In genomic region chr5:108270415-108270814, GRCm38 (mm10) we compare ENCODE assay signal across 8 mouse cellular contexts. TPM values are rescaled to one million over a fixed set of nuclear protein-coding genes. Genes with fewer than 3 reads are reported as not detected.
DNase-seq lines count a peak whose midpoint lies in the region; ATAC-seq and TF ChIP-seq lines count a peak whose summit lies in the region.

No protein-coding gene starts in this region.

- H3K4me2 ChIP-seq in forebrain, embryonic 14.5 days (ENCODE audit: low read length): peak overlapping the region; percentile 97
- peak overlapping the region; percentile 89 for H3K4me2 ChIP-seq in liver, embryonic 13.5 days

- no peaks in the 10 kb centered on the region; the same call in 1 of the 2 replicates for H3K4me1 ChIP-seq in cerebellum, adult 2 months (ENCODE audit: control insufficient read depth, insufficient read depth, low read length)
- peaks cover 21% of the 10 kb centered on the region for H3K4me1 ChIP-seq in forebrain, embryonic 14.5 days (ENCODE audit: control insufficient read depth, insufficient read depth, low read length)
- H3K4me1 ChIP-seq in liver, embryonic 13.5 days (replicated peaks): peaks cover 63% of the 10 kb centered on the region

- H3K27me3 ChIP-seq in cerebellum, adult 2 months (ENCODE audit: control insufficient read depth, insufficient read depth, low read length): no peaks in the 10 kb centered on the region
- H3K27me3 ChIP-seq in forebrain, embryonic 14.5 days (replicated peaks; ENCODE audit: control insufficient read depth, insufficient read depth, low read length): no peaks in the 10 kb centered on the region
- H3K27me3 ChIP-seq in liver, embryonic 13.5 days: no peaks in the 10 kb centered on the region

- H3K36me3 ChIP-seq in forebrain, embryonic 14.5 days (ENCODE audit: control insufficient read depth, insufficient read depth, low read length): 0 out of 2 replicates have a peak, but pooled peaks cover 11% of the 10 kb centered on the region
- peaks cover 26% of the 10 kb centered on the region for H3K36me3 ChIP-seq in liver, embryonic 13.5 days

- ATAC-seq in forebrain, embryonic 14.5 days: no peak
- no peak for ATAC-seq in liver, embryonic 13.5 days (ENCODE audit: low read depth)

- TF ChIP-seq CTCF in cerebellum, adult 2 months (IDR thresholded peaks at IDR 0.05; ENCODE audit: borderline replicate concordance, insufficient read depth, low read depth, low read length): no peak

- WGBS in cerebellum, adult 2 months: 27% methylated on average over 9 of the region's 9 CpGs
- WGBS in forebrain, embryonic 14.5 days: 55% methylated on average over 9 of the region's 9 CpGs
- 7% methylated on average over 9 of the region's 9 CpGs for WGBS in liver, embryonic 13.5 days (ENCODE audit: insufficient replicate concordance)

- H3K4me3 ChIP-seq in cerebellum, adult 2 months (replicated peaks; ENCODE audit: insufficient read depth, low read depth, low read length): peak overlapping the region; percentile 91
- peak overlapping the region; percentile 89 for H3K4me3 ChIP-seq in forebrain, embryonic 14.5 days (ENCODE audit: low read depth, low read length)
- H3K4me3 ChIP-seq in liver, embryonic 13.5 days (replicated peaks): peak overlapping the region; percentile 91

- TF ChIP-seq POLR2A in cerebellum, adult 2 months (IDR thresholded peaks at IDR 0.05; ENCODE audit: borderline replicate concordance, insufficient read depth, low read length): no peak

- H3K9ac ChIP-seq in forebrain, embryonic 14.5 days (ENCODE audit: low read length): peak overlapping the region; percentile 95
- peak overlapping the region; percentile 99 for H3K9ac ChIP-seq in liver, embryonic 13.5 days

- H3K27ac ChIP-seq in cerebellum, adult 2 months (ENCODE audit: insufficient read depth, low read length): no peak overlapping the region
- H3K27ac ChIP-seq in forebrain, embryonic 14.5 days (ENCODE audit: low read depth, low read length): no peak overlapping the region
- H3K27ac ChIP-seq in liver, embryonic 13.5 days: peak overlapping the region; percentile 94

- H3K9me3 ChIP-seq in forebrain, embryonic 14.5 days (replicated peaks; ENCODE audit: control insufficient read depth, low read length): no peaks in the 10 kb centered on the region
- no peaks in the 10 kb centered on the region for H3K9me3 ChIP-seq in liver, embryonic 13.5 days (replicated peaks)

- no peak for DNase-seq in cerebellum, adult 2 months
- no peak for DNase-seq in cerebellum, postnatal 14 days
- DNase-seq in CD4-positive helper T cell, adult 2 months (ENCODE audit: low read depth, low spot score): peak; percentile 7
- no peak for DNase-seq in forebrain, embryonic 14.5 days (ENCODE audit: low spot score)
- DNase-seq in liver, embryonic 13.5 days: no peak
- DNase-seq in yolk sac, embryonic 10.5 days (ENCODE audit: low spot score): no peak
- no peak for DNase-seq in left cerebral cortex, adult 8-10 months (ENCODE audit: low spot score in 2 of 2)
- no peak for DNase-seq in layer of hippocampus, postnatal 25 days (ENCODE audit: extremely low spot score in 1 of 2, low spot score in 1 of 2)

RNA-seq across cellular contexts. Expression of gene Dr1, which starts 1.7 kb away (rescaled TPM):
- 25.7 and 27.3 TPM in 2 replicates for polyA plus RNA-seq in cerebellum, adult 2 months (2012; rRNA removed)
- polyA plus RNA-seq in forebrain, embryonic 14.5 days (2014; fragmentation: Nextera tagmentation; extraction: Ambion mirVana): 45.4 and 54.1 TPM in 2 replicates
- polyA plus RNA-seq in liver, embryonic 13.5 days (2015; fragmentation: Nextera tagmentation; extraction: Ambion mirVana): 30.2 and 39.9 TPM in 2 replicates
- total RNA-seq in left cerebral cortex, adult 8-10 months (2022): 10 to 100 TPM; 30.5 to 32.4 (median 31.0) TPM
- 10 to 100 TPM; 46.1 to 47.8 TPM for total RNA-seq in layer of hippocampus, postnatal 25 days (2021)

RNA-seq across cellular contexts. Expression of gene Pigg, which starts 42.0 kb away (rescaled TPM):
- polyA plus RNA-seq in cerebellum, adult 2 months (2012; rRNA removed): 8.9 and 9.3 TPM in 2 replicates
- polyA plus RNA-seq in forebrain, embryonic 14.5 days (2014; fragmentation: Nextera tagmentation; extraction: Ambion mirVana): 2.3 and 2.5 TPM in 2 replicates
- polyA plus RNA-seq in liver, embryonic 13.5 days (2015; fragmentation: Nextera tagmentation; extraction: Ambion mirVana): 3.5 and 4.6 TPM in 2 replicates
- total RNA-seq in left cerebral cortex, adult 8-10 months (2022): 10 to 100 TPM; 11.1 to 11.5 (median 11.3) TPM
- total RNA-seq in layer of hippocampus, postnatal 25 days (2021): 10 to 100 TPM; 10.9 to 11.5 TPM
